Mouse (Mus musculus) brain, embryonic 14.5 days (tissue): Measurements from ENCODE around the gene Csnk1g2.

Experiments
- CTCF ChIP-seq: fragments of 200-500 bp; IDR thresholded peaks from 2 replicates; pipeline ENCODE4 v1.5.1; 2012; ENCODE audit warnings: inconsistent platforms, mild to moderate bottlenecking, moderate library complexity, borderline replicate concordance; ENCODE audit not compliant: insufficient read depth, insufficient read length; ENCODE audit errors: extremely low read depth
- POLR2A ChIP-seq: fragments of 200-500 bp; IDR thresholded peaks from 2 replicates; pipeline ENCODE4 v1.6.1; 2012; ENCODE audit warnings: mild to moderate bottlenecking, inconsistent platforms, borderline replicate concordance; ENCODE audit not compliant: poor library complexity, insufficient read depth, insufficient read length, severe bottlenecking; ENCODE audit errors: extremely low read depth

DNA sequence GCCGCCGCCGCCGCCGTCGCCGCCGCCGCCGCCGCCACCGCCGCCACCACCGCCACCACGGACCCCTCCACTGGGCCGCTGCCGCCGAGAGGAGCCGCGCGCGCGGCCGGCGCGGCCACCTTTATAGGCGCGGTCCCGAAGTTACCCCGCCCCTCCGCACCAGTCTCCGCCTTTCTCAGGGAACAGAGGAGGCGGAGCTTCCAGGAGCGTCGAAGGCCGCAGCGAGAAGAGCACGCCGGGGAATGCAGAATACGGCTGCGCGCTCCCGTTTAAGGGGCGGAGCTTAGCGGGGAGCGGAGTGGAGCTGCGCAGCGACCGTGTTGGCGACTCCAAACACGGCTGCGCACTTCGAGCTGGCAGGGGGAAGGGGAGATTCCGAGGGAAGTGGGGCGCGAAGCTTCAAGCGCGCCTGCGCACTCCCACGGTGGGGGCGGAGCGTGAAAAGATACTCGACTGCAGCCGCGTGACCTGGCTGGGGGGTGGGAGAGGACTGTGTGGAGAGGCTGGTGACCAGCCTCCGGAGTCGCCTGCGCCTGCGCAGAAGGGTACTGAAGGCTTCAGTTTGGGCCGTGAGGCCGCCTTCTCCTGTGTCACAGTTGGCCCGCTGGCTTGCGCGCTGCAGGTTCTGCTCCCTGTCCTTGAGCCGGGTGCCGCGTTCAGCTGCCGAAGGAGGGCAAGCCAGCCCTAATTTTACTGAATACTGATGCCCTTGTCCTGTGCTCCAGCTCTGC is 53.7 kb downstream of the Csnk1g2 start:
- TF ChIP-seq CTCF: no peak
- TF ChIP-seq POLR2A: peak; percentile 100
